Mouse (Mus musculus) kidney, postnatal 0 days (tissue): Measurements from ENCODE around the gene Ahsg. TPM values are rescaled to one million over a fixed set of nuclear protein-coding genes. Genes with fewer than 3 reads are reported as not detected.

Experiments used
- ATAC-seq: fragments of 200-750 bp; cut with Nextera tagmentation; replicated peaks from 2 replicates; pipeline ENCODE4 v1.8.0; 2017; ENCODE audit warnings: low read depth, moderate number of reproducible peaks, moderate TSS enrichment, moderate library complexity; ENCODE audit not compliant: low FRiP score
- DNase-seq: peaks from one replicate; pipeline ENCODE4 v3.0.0-alpha.2; 2016; ENCODE audit warnings: low spot score
- H3K27ac ChIP-seq: fragments of 300-500 bp; sonication (generic); 2 replicates; pipeline ENCODE4 v1.5.1; 2014; ENCODE audit warnings: mild to moderate bottlenecking
- H3K27me3 ChIP-seq: fragments of 300-500 bp; sonication (generic); 2 replicates; pipeline ENCODE4 v1.6.1; 2014; ENCODE audit warnings: low read length, mixed read lengths; ENCODE audit not compliant: insufficient read depth
- H3K36me3 ChIP-seq: fragments of 300-500 bp; sonication (generic); 2 replicates; pipeline ENCODE4 v1.6.1; 2014; ENCODE audit warnings: low read length, mixed read lengths; ENCODE audit not compliant: insufficient read depth
- H3K4me1 ChIP-seq: fragments of 300-500 bp; sonication (generic); replicated peaks from 2 replicates; pipeline ENCODE4 v1.6.1; 2014; ENCODE audit warnings: antibody characterized with exemption, low read length, mixed read lengths; ENCODE audit not compliant: insufficient read depth
- H3K4me2 ChIP-seq: fragments of 300-500 bp; sonication (generic); 2 replicates; pipeline ENCODE4 v1.6.1; 2014; ENCODE audit warnings: mild to moderate bottlenecking, low read length, moderate library complexity, mixed read lengths
- H3K4me3 ChIP-seq: fragments of 300-500 bp; sonication (generic); replicated peaks from 2 replicates; pipeline ENCODE4 v1.5.1; 2014; ENCODE audit warnings: low read depth, low read length
- H3K9ac ChIP-seq: fragments of 300-500 bp; sonication (generic); 2 replicates; pipeline ENCODE4 v1.6.1; 2014; ENCODE audit warnings: low read depth, low read length
- H3K9me3 ChIP-seq: fragments of 300-500 bp; sonication (generic); replicated peaks from 2 replicates; pipeline ENCODE4 v1.6.1; 2016; ENCODE audit warnings: low read length, inconsistent platforms, mixed read lengths
- CTCF ChIP-seq: IDR thresholded peaks from 2 replicates; pipeline ENCODE4 v1.5.1; 2016; ENCODE audit warnings: antibody characterized with exemption, low read depth, mild to moderate bottlenecking, moderate library complexity
- WGBS: fragments of 180-500 bp; shearing (Covaris S2); extraction: QIAGEN DNeasy Blood & Tissue Kit; methylation state at CpG from one replicate; pipeline ENCODE4 v1.1.7; 2014; 5-methylcytosine and 5-hydroxymethylcytosine counted together
- polyA plus RNA-seq: library from polyadenylated mRNA; unstranded; fragments of >200 nt; fragmentation: Nextera tagmentation; extraction: Ambion mirVana; gene quantifications from 2 replicates; pipeline ENCODE4 v1.2.1, GENCODE M21; 2015

Ahsg gene
- polyA plus RNA-seq, result 2.7 and 6.2 TPM in 2 replicates

DNA sequence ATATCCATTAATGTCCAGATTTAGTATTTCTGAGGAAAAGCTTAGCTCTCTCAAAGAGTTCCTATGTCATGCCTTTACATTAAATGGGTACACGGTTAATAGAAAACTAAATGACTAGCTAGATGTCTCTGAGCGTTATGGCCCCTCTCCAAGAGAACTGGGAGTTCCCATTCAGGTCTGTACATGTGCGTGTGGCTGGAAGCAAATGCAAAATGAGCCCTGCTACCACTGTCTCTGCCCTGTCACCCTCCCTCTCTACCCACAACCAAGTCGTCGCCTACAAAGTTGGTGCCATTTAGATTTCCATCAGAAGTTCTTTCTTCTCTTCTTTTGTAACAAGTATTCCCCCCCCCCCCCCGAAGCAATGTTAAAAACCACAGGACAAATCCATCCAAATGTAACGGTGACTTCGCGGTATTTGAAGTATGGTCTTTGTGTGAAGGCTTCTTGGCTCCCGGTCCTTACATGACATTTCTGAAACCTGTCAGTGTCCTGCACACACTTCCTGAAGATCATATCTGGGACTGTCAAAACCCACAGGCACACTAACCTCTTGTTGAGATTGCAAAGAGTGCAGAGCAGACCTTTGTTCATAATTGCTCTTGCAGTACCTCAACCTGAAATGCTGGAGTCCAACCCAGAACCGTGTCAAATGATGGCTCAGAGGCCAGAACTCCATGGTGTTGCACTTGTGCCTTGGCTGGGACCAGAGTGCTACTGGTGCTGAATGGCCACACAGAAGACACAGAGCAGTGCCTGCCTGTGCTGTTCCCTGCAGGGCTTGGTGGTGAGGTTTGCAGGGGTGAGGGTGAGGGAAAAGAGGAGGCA is at the start of gene Ahsg:
Gene Ahsg (plus strand): TSS at position 595 of the 828 bp plus-strand sequence.
- ATAC-seq (no peak), DNase-seq (no peak)
- H3K36me3 ChIP-seq, result no peaks in the 10 kb centered on the region
- H3K4me3 ChIP-seq, result no peak within 1 kb of the TSS
- H3K9ac ChIP-seq, result no peak within 1 kb of the TSS
- H3K27ac ChIP-seq, result no peak within 1 kb of the TSS
- H3K4me2 ChIP-seq, result no peak within 1 kb of the TSS
- H3K27me3 ChIP-seq, result no peaks in the 10 kb centered on the region
- H3K9me3 ChIP-seq, result no peaks in the 10 kb centered on the region
- TF ChIP-seq CTCF, result no peak
- 71% methylated on average over 11 of the region's 11 CpGs for WGBS
- H3K4me1 ChIP-seq, result no peaks in the 10 kb centered on the region

GRCm38 (mm10) chr16:22842871-22843270 is 48.2 kb upstream of the Ahsg start:
- H3K4me2 ChIP-seq, result no peak overlapping the region
- ATAC-seq (no peak), DNase-seq (no peak)
- no peak overlapping the region for H3K9ac ChIP-seq
- 94% methylated on average over 5 of the region's 5 CpGs for WGBS
- H3K4me1 ChIP-seq, result 0 out of 2 replicates have a peak, but pooled peaks cover 4% of the 10 kb centered on the region
- no peaks in the 10 kb centered on the region for H3K36me3 ChIP-seq
- TF ChIP-seq CTCF, result no peak
- no peaks in the 10 kb centered on the region for H3K27me3 ChIP-seq
- no peak overlapping the region for H3K4me3 ChIP-seq
- no peaks in the 10 kb centered on the region for H3K9me3 ChIP-seq
- H3K27ac ChIP-seq, result no peak overlapping the region

- 0 out of 2 replicates have a peak, but pooled peaks cover 4% of the 10 kb centered on the region for H3K4me1 ChIP-seq
- WGBS, result 4% methylated on average over 26 of the region's 26 CpGs
- peak; percentile 94 for DNase-seq
- H3K9me3 ChIP-seq, result no peaks in the 10 kb centered on the region
- H3K4me2 ChIP-seq, result peak overlapping the region; percentile 96
- H3K27ac ChIP-seq, result peak overlapping the region; percentile 58
- TF ChIP-seq CTCF, result no peak
- H3K9ac ChIP-seq, result peak overlapping the region; percentile 70
- peak overlapping the region; percentile 49 for H3K4me3 ChIP-seq
- ATAC-seq, result peak; percentile 92
- H3K27me3 ChIP-seq, result no peaks in the 10 kb centered on the region
- no peaks in the 10 kb centered on the region for H3K36me3 ChIP-seq
Observed at GRCm38 (mm10) chr16:22844061-22844801, 46.8 kb upstream of the Ahsg start.

- 29% methylated on average over 5 of the region's 5 CpGs for WGBS
- Histone ChIP-seq H3K27ac (peak overlapping the region; percentile 58), H3K9me3 (no peaks in the 10 kb centered on the region), H3K9ac (peak overlapping the region; percentile 70), H3K4me1 (0 out of 2 replicates have a peak, but pooled peaks cover 4% of the 10 kb centered on the region), H3K4me3 (peak overlapping the region; percentile 49), H3K27me3 (no peaks in the 10 kb centered on the region), H3K36me3 (no peaks in the 10 kb centered on the region), H3K4me2 (peak overlapping the region; percentile 96)
- TF ChIP-seq CTCF, result no peak
- DNase-seq (no peak), ATAC-seq (no peak)
Observed at GRCm38 (mm10) chr16:22844834-22845233, 46.2 kb upstream of the Ahsg start.

DNA sequence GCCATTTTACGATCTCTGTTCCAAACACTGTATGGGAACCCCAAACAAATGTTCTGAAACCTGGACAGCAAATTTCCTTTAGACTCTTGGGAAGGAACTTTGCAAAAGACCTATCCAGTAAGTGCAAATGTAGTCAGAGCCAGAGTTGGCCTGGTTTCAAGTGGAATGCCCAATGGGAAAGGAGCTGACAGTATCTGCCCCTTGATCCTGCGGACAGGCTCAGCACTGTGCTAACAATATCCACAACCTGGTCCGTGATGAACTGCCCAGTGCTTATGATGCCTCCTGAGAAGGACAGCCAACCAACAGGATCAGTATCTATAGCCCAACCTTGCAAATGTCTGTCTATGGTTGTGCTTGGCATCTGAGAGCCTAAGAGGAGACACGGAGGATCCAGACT is 45.6 kb upstream of the Ahsg start:
- no peak overlapping the region for H3K9ac ChIP-seq
- H3K9me3 ChIP-seq, result no peaks in the 10 kb centered on the region
- no peak overlapping the region for H3K4me3 ChIP-seq
- H3K4me2 ChIP-seq, result no peak overlapping the region
- DNase-seq, result no peak
- no peak overlapping the region for H3K27ac ChIP-seq
- TF ChIP-seq CTCF, result no peak
- no peaks in the 10 kb centered on the region for H3K36me3 ChIP-seq
- no peak for ATAC-seq
- H3K27me3 ChIP-seq, result no peaks in the 10 kb centered on the region
- WGBS, result 87% methylated on average over 4 of the region's 4 CpGs
- H3K4me1 ChIP-seq, result 0 out of 2 replicates have a peak, but pooled peaks cover 4% of the 10 kb centered on the region

DNA sequence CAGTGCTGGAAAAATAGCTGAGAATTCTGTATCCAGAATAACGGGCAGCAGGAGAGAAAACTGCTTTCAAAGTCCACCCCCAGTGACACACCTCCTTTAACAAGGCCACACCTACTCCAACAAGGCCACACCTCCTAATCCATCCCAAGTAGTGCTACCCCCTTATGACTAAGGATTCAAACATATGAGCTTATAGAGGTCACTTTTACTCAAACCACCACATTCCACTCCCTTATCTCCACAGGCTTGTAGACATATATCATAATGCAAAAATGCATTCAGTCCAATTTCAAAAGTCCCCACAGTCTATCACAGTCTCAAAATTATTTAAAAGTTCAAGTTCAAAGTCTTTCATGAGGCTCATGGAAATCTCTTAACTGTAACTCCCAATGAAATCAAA is 43.4 kb upstream of the Ahsg start:
- Histone ChIP-seq H3K27me3 (no peaks in the 10 kb centered on the region), H3K4me2 (no peak overlapping the region), H3K9ac (no peak overlapping the region), H3K4me1 (0 out of 2 replicates have a peak, but pooled peaks cover 4% of the 10 kb centered on the region), H3K9me3 (no peaks in the 10 kb centered on the region), H3K36me3 (no peaks in the 10 kb centered on the region), H3K4me3 (no peak overlapping the region), H3K27ac (no peak overlapping the region)
- no peak for ATAC-seq
- no peak for DNase-seq
- TF ChIP-seq CTCF, result no peak
- WGBS, result 85% methylated on average over 1 of the region's 1 CpGs
